In the genomic region with DNA sequence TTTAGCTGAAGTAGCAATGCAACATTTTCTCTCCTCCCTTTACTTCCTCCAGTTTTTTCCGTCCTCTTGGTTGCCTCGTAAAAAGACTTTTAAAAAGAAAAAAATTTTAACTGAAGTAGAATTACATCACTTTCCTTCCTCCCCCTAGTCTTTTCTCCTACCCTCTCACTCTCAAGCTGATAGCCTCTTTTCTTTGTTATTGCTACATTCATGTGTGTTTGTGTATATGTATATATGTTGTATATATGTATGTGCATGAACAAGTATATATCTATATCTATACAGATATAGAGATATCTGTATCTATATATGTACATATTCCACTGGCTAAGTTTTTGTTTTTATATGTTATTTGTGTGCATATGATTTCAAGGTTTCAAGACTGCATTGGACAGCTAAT, we compare ENCODE assay signal across 8 mouse cellular contexts. TPM values are rescaled to one million over a fixed set of nuclear protein-coding genes. Genes with fewer than 3 reads are reported as not detected.
DNase-seq lines count a peak whose midpoint lies in the region; ATAC-seq and TF ChIP-seq lines count a peak whose summit lies in the region.

No protein-coding gene starts in this region.

- H3K4me1 ChIP-seq in cerebellum, adult 2 months (ENCODE audit: control insufficient read depth, insufficient read depth, low read length), result no peaks in the 10 kb centered on the region
- H3K4me1 ChIP-seq in spleen, adult 2 months (ENCODE audit: control insufficient read depth, insufficient read depth, insufficient read length), result peaks cover 1% of the 10 kb centered on the region
- peaks cover 38% of the 10 kb centered on the region for H3K4me1 ChIP-seq in liver, embryonic 12.5 days
- peaks cover 13% of the 10 kb centered on the region for H3K4me1 ChIP-seq in stomach, embryonic 16.5 days (ENCODE audit: control insufficient read depth, insufficient read depth, low read length)

- no peak for TF ChIP-seq CTCF in cerebellum, adult 2 months (IDR thresholded peaks at IDR 0.05; ENCODE audit: borderline replicate concordance, insufficient read depth, low read depth, low read length)
- TF ChIP-seq CTCF in spleen, adult 2 months (IDR thresholded peaks at IDR 0.05; ENCODE audit: extremely low read depth, insufficient read depth, insufficient read length, insufficient replicate concordance), result no peak

- H3K27ac ChIP-seq in cerebellum, adult 2 months (ENCODE audit: insufficient read depth, low read length), result no peak overlapping the region
- H3K27ac ChIP-seq in spleen, adult 2 months (ENCODE audit: insufficient read depth, low read length), result no peak overlapping the region
- H3K27ac ChIP-seq in liver, embryonic 12.5 days, result peak overlapping the region; percentile 82
- H3K27ac ChIP-seq in stomach, embryonic 16.5 days (ENCODE audit: low read length), result no peak overlapping the region

- WGBS in cerebellum, adult 2 months, result 0% methylated on average over 2 of the region's 2 CpGs
- 0% methylated on average over 2 of the region's 2 CpGs for WGBS in spleen, adult 2 months
- 0% methylated on average over 2 of the region's 2 CpGs for whole genome bisulfite sequencing in liver, embryonic 12.5 days (ENCODE audit: insufficient replicate concordance)
- 0% methylated on average over 2 of the region's 2 CpGs for WGBS in stomach, embryonic 16.5 days

- peak; percentile 38; the same call in 1 of the 2 replicates for ATAC-seq in liver, embryonic 12.5 days
- no peak for ATAC-seq in stomach, embryonic 16.5 days (ENCODE audit: insufficient read depth, low FRiP score)

- H3K9me3 ChIP-seq in liver, embryonic 12.5 days (replicated peaks), result no peaks in the 10 kb centered on the region
- H3K9me3 ChIP-seq in stomach, embryonic 16.5 days (replicated peaks; ENCODE audit: control insufficient read depth, low read length), result no peaks in the 10 kb centered on the region

- peak overlapping the region; percentile 84 for H3K9ac ChIP-seq in liver, embryonic 12.5 days
- H3K9ac ChIP-seq in stomach, embryonic 16.5 days (ENCODE audit: low read length), result peak overlapping the region; percentile 94

- peak overlapping the region; percentile 80 for H3K4me2 ChIP-seq in liver, embryonic 12.5 days
- H3K4me2 ChIP-seq in stomach, embryonic 16.5 days (ENCODE audit: low read depth, low read length), result peak overlapping the region; percentile 69

- H3K36me3 ChIP-seq in spleen, adult 2 months (ENCODE audit: control insufficient read depth, insufficient read depth, low read length), result no peaks in the 10 kb centered on the region
- H3K36me3 ChIP-seq in liver, embryonic 12.5 days, result peaks cover 22% of the 10 kb centered on the region
- H3K36me3 ChIP-seq in stomach, embryonic 16.5 days (ENCODE audit: control insufficient read depth, insufficient read depth, low read length), result no peaks in the 10 kb centered on the region

- TF ChIP-seq POLR2A in cerebellum, adult 2 months (IDR thresholded peaks at IDR 0.05; ENCODE audit: borderline replicate concordance, insufficient read depth, low read length), result no peak
- no peak for TF ChIP-seq POLR2A in spleen, adult 2 months (IDR thresholded peaks at IDR 0.05; ENCODE audit: low read depth, low read length)

- no peak for DNase-seq in cerebellum, adult 2 months
- DNase-seq in cerebellum, postnatal 10 days, result no peak
- DNase-seq in spleen, adult 2 months (ENCODE audit: low read depth in 1 of 2, low spot score in 2 of 2), result no peak
- no peak for DNase-seq in spleen, postnatal 36 days (ENCODE audit: low spot score in 2 of 2)
- no peak for DNase-seq in layer of hippocampus, adult 18-20 months (ENCODE audit: low spot score in 2 of 2)
- DNase-seq in spleen, postnatal 14 days (ENCODE audit: low spot score in 2 of 2), result no peak

- H3K27me3 ChIP-seq in cerebellum, adult 2 months (ENCODE audit: control insufficient read depth, insufficient read depth, low read length), result no peaks in the 10 kb centered on the region
- peaks cover 1% of the 10 kb centered on the region; the same call in 1 of the 2 replicates for H3K27me3 ChIP-seq in spleen, adult 2 months (ENCODE audit: control insufficient read depth, insufficient read depth, low read length)
- H3K27me3 ChIP-seq in liver, embryonic 12.5 days (replicated peaks), result no peaks in the 10 kb centered on the region
- no peaks in the 10 kb centered on the region for H3K27me3 ChIP-seq in stomach, embryonic 16.5 days (ENCODE audit: control insufficient read depth, insufficient read depth, low read length)

- H3K4me3 ChIP-seq in cerebellum, adult 2 months (replicated peaks; ENCODE audit: insufficient read depth, low read depth, low read length), result peak overlapping the region; percentile 96
- H3K4me3 ChIP-seq in spleen, adult 2 months (ENCODE audit: extremely low read depth, insufficient read depth, insufficient read length), result peak overlapping the region; percentile 96
- peak overlapping the region; percentile 82 for H3K4me3 ChIP-seq in liver, embryonic 12.5 days
- peak overlapping the region; percentile 86 for H3K4me3 ChIP-seq in stomach, embryonic 16.5 days (replicated peaks; ENCODE audit: low read length)

RNA-seq across cellular contexts. Expression of a gene that starts 0.3 kb away (rescaled TPM):
- polyA plus RNA-seq in cerebellum, adult 2 months (2012; rRNA removed), result 45.0 and 47.4 TPM in 2 replicates
- 12.5 and 15.2 TPM in 2 replicates for polyA plus RNA-seq in spleen, adult 2 months (2012; rRNA removed)
- 34.8 and 36.2 TPM in 2 replicates for polyA plus RNA-seq in liver, embryonic 12.5 days (2016; fragmentation: Nextera tagmentation; extraction: Ambion mirVana)
- polyA plus RNA-seq in stomach, embryonic 16.5 days (2015; fragmentation: Nextera tagmentation; extraction: Ambion mirVana), result 66.8 and 73.7 TPM in 2 replicates
- total RNA-seq in layer of hippocampus, adult 18-20 months (2021), result 10 to 100 TPM; 36.9 to 41.3 TPM

RNA-seq across cellular contexts. Expression of a gene that starts 38.0 kb away (rescaled TPM):
- polyA plus RNA-seq in cerebellum, adult 2 months (2012; rRNA removed), result 2.6 and 2.7 TPM in 2 replicates
- polyA plus RNA-seq in spleen, adult 2 months (2012; rRNA removed), result 0.13 and 0.28 TPM in 2 replicates
- polyA plus RNA-seq in liver, embryonic 12.5 days (2016; fragmentation: Nextera tagmentation; extraction: Ambion mirVana), result 1.6 and 2.1 TPM in 2 replicates
- polyA plus RNA-seq in stomach, embryonic 16.5 days (2015; fragmentation: Nextera tagmentation; extraction: Ambion mirVana), result 2.3 and 2.4 TPM in 2 replicates
- total RNA-seq in layer of hippocampus, adult 18-20 months (2021), result 1 to 10 TPM; 1.1 to 1.6 TPM

RNA-seq across cellular contexts. Expression of a gene that starts 40.2 kb away (rescaled TPM):
- 6.5 and 6.7 TPM in 2 replicates for polyA plus RNA-seq in cerebellum, adult 2 months (2012; rRNA removed)
- polyA plus RNA-seq in spleen, adult 2 months (2012; rRNA removed), result 0.38 and 0.62 TPM in 2 replicates
- polyA plus RNA-seq in liver, embryonic 12.5 days (2016; fragmentation: Nextera tagmentation; extraction: Ambion mirVana), result 5.5 and 5.8 TPM in 2 replicates
- polyA plus RNA-seq in stomach, embryonic 16.5 days (2015; fragmentation: Nextera tagmentation; extraction: Ambion mirVana), result 8.6 and 9.6 TPM in 2 replicates
- 1 to 10 TPM; 8.6 TPM for total RNA-seq in layer of hippocampus, adult 18-20 months (2021)

RNA-seq across cellular contexts. Expression of a gene that starts 50.7 kb away (rescaled TPM):
- polyA plus RNA-seq in cerebellum, adult 2 months (2012; rRNA removed), result 69.3 and 71.9 TPM in 2 replicates
- polyA plus RNA-seq in spleen, adult 2 months (2012; rRNA removed), result 6.7 and 8.5 TPM in 2 replicates
- polyA plus RNA-seq in liver, embryonic 12.5 days (2016; fragmentation: Nextera tagmentation; extraction: Ambion mirVana), result 9.1 and 10.4 TPM in 2 replicates
- 27.1 and 30.3 TPM in 2 replicates for polyA plus RNA-seq in stomach, embryonic 16.5 days (2015; fragmentation: Nextera tagmentation; extraction: Ambion mirVana)
- 10 to 100 TPM; 54.4 to 55.9 TPM for total RNA-seq in layer of hippocampus, adult 18-20 months (2021)

RNA-seq across cellular contexts. Expression of a gene that starts 56.1 kb away (rescaled TPM):
- polyA plus RNA-seq in cerebellum, adult 2 months (2012; rRNA removed), result not detected in 2 replicates
- polyA plus RNA-seq in spleen, adult 2 months (2012; rRNA removed), result not detected in 2 replicates
- polyA plus RNA-seq in liver, embryonic 12.5 days (2016; fragmentation: Nextera tagmentation; extraction: Ambion mirVana), result not detected in 2 replicates
- not detected in 2 replicates for polyA plus RNA-seq in stomach, embryonic 16.5 days (2015; fragmentation: Nextera tagmentation; extraction: Ambion mirVana)
- total RNA-seq in layer of hippocampus, adult 18-20 months (2021), result not detected
